Mouse (Mus musculus) CH12.LX (cell line): ENCODE data around the gene Fcgr1. TPM values are rescaled to one million over a fixed set of nuclear protein-coding genes. Genes with fewer than 3 reads are reported as not detected.

ENCODE experiments used
- DNase-seq: peaks from one replicate; pipeline ENCODE4 v3.0.0-alpha.2; 2013; ENCODE audit errors: extremely low read depth
- H3K27ac ChIP-seq: 2 replicates; pipeline ENCODE4 v1.5.1; 2012; ENCODE audit warnings: low read depth, mild to moderate bottlenecking, control low read depth, moderate library complexity; ENCODE audit not compliant: insufficient read depth
- H3K27me3 ChIP-seq: replicated peaks from 2 replicates; pipeline ENCODE3; 2012; ENCODE audit warnings: inconsistent platforms
- H3K36me3 ChIP-seq, 2 experiments: replicated peaks in 1 of 2; 2 replicates each; pipeline versions ENCODE3 to v1.6.1; 2012; ENCODE audit warnings: inconsistent platforms in 1 of 2, low read length in 1 of 2, mild to moderate bottlenecking in 1 of 2, mixed read lengths in 1 of 2, moderate library complexity in 1 of 2; ENCODE audit not compliant: control insufficient read depth in 1 of 2, insufficient read depth in 1 of 2
- H3K4me1 ChIP-seq, 2 experiments: 2 replicates each; pipeline ENCODE4 v1.6.1; 2012; ENCODE audit warnings: inconsistent platforms in 1 of 2, moderate library complexity in 1 of 2; ENCODE audit not compliant: insufficient read depth in 2 of 2, control insufficient read depth in 1 of 2
- H3K4me2 ChIP-seq: 2 replicates; pipeline ENCODE4 v1.6.1; 2012; ENCODE audit warnings: low read depth, mild to moderate bottlenecking, control low read depth; ENCODE audit not compliant: poor library complexity, insufficient read depth, severe bottlenecking
- H3K4me3 ChIP-seq, 3 experiments: fragments of 150-350 bp in 1 of 3; sonication (generic) in 1 of 3; replicated peaks in 1 of 3; 2 replicates each; pipeline versions ENCODE3 to v1.5.1; 2011 to 2012; ENCODE audit warnings: low read depth in 2 of 3, low read length in 2 of 3, mild to moderate bottlenecking in 2 of 3, moderate library complexity in 2 of 3, control low read depth in 1 of 3, improper control_type of control experiment in 1 of 3, inconsistent platforms in 1 of 3, mixed read lengths in 1 of 3; ENCODE audit not compliant: poor library complexity in 1 of 3
- H3K79me2 ChIP-seq: replicated peaks from 2 replicates; pipeline ENCODE4 v1.6.1; 2012; ENCODE audit warnings: mild to moderate bottlenecking, moderate library complexity; ENCODE audit not compliant: control insufficient read depth, poor library complexity, insufficient read depth, severe bottlenecking; ENCODE audit errors: extremely low read depth
- H3K9ac ChIP-seq: 2 replicates; pipeline ENCODE4 v1.6.1; 2012; ENCODE audit warnings: low read depth, mild to moderate bottlenecking, control low read depth, moderate library complexity; ENCODE audit not compliant: insufficient read depth
- H3K9me3 ChIP-seq: replicated peaks from 2 replicates; pipeline ENCODE3; 2012; ENCODE audit warnings: low read length, inconsistent platforms, mixed read lengths
- BHLHE40 ChIP-seq: IDR thresholded peaks from 2 replicates; pipeline ENCODE4 v1.6.1; 2011; ENCODE audit warnings: mild to moderate bottlenecking, low read depth, low read length, improper control_type of control experiment
- CTCF ChIP-seq, 2 experiments: IDR thresholded peaks in 1 of 2; conservative IDR thresholded peaks in 1 of 2; 2 replicates each; pipeline ENCODE4 v1.5.1; 2011 to 2012; ENCODE audit warnings: low read depth in 2 of 2, low read length in 2 of 2, improper control_type of control experiment in 1 of 2, inconsistent platforms in 1 of 2, mild to moderate bottlenecking in 1 of 2, moderate library complexity in 1 of 2
- ELF1 ChIP-seq: IDR thresholded peaks from 2 replicates; pipeline ENCODE4 v1.6.1; 2014; ENCODE audit warnings: low read depth, mild to moderate bottlenecking, inconsistent platforms, low read length, improper control_type of control experiment
- EP300 ChIP-seq: IDR thresholded peaks from 2 replicates; pipeline ENCODE4 v1.6.1; 2011; ENCODE audit warnings: low read length, improper control_type of control experiment
- ETS1 ChIP-seq: conservative IDR thresholded peaks from 2 replicates; pipeline ENCODE4 v1.6.1; 2012; ENCODE audit warnings: low read depth, mild to moderate bottlenecking, inconsistent platforms, low read length, improper control_type of control experiment, moderate library complexity
- HCFC1 ChIP-seq: IDR thresholded peaks from 2 replicates; pipeline ENCODE4 v1.6.1; 2012; ENCODE audit warnings: low read depth, mild to moderate bottlenecking, inconsistent platforms, low read length, improper control_type of control experiment
- IRF4 ChIP-seq: IDR thresholded peaks from 2 replicates; pipeline ENCODE4 v1.6.1; 2014; ENCODE audit warnings: low read depth, mild to moderate bottlenecking, inconsistent platforms, low read length, improper control_type of control experiment
- KAT2A ChIP-seq: IDR thresholded peaks from 2 replicates; pipeline ENCODE4 v1.6.1; 2012; ENCODE audit warnings: low read length, improper control_type of control experiment, inconsistent platforms; ENCODE audit not compliant: insufficient replicate concordance
- MAFK ChIP-seq: IDR thresholded peaks from 2 replicates; pipeline ENCODE4 v1.6.1; 2011; ENCODE audit warnings: low read length, improper control_type of control experiment; ENCODE audit not compliant: insufficient replicate concordance
- MEF2A ChIP-seq: IDR thresholded peaks from 2 replicates; pipeline ENCODE4 v1.6.1; 2014; ENCODE audit warnings: low read depth, mild to moderate bottlenecking, inconsistent platforms, low read length, improper control_type of control experiment, borderline replicate concordance
- NELFE ChIP-seq: IDR thresholded peaks from 2 replicates; pipeline ENCODE4 v1.6.1; 2011; ENCODE audit warnings: low read depth, low read length, improper control_type of control experiment
- POLR2A ChIP-seq: IDR thresholded peaks from 2 replicates; pipeline ENCODE4 v1.6.1; 2011; ENCODE audit warnings: low read depth, mild to moderate bottlenecking, improper control_type of control experiment, low read length
- POLR2AphosphoS2 ChIP-seq: IDR thresholded peaks from 2 replicates; pipeline ENCODE4 v1.6.1; 2011; ENCODE audit warnings: low read depth, low read length, improper control_type of control experiment
- SIN3A ChIP-seq: IDR thresholded peaks from 2 replicates; pipeline ENCODE4 v1.6.1; 2012; ENCODE audit warnings: low read length, improper control_type of control experiment, inconsistent platforms
- TBP ChIP-seq: conservative IDR thresholded peaks from 2 replicates; pipeline ENCODE4 v1.6.1; 2011; ENCODE audit warnings: low read depth, low read length, improper control_type of control experiment
- UBTF ChIP-seq: IDR thresholded peaks from 2 replicates; pipeline ENCODE4 v1.6.1; 2012; ENCODE audit warnings: low read depth, mild to moderate bottlenecking, inconsistent platforms, low read length, improper control_type of control experiment, moderate library complexity
- USF1 ChIP-seq: IDR thresholded peaks from 2 replicates; pipeline ENCODE4 v1.6.1; 2014; ENCODE audit warnings: low read depth, mild to moderate bottlenecking, inconsistent platforms, low read length, improper control_type of control experiment
- USF2 ChIP-seq: conservative IDR thresholded peaks from 2 replicates; pipeline ENCODE4 v1.6.1; 2011; ENCODE audit warnings: low read depth, low read length, improper control_type of control experiment
- ZC3H11A ChIP-seq: IDR thresholded peaks from 2 replicates; pipeline ENCODE4 v1.6.1; 2012; ENCODE audit warnings: low read depth, mild to moderate bottlenecking, inconsistent platforms, low read length, improper control_type of control experiment
- ZMIZ1 ChIP-seq: IDR thresholded peaks from 2 replicates; pipeline ENCODE4 v1.6.1; 2012; ENCODE audit warnings: low read depth, mild to moderate bottlenecking, inconsistent platforms, low read length, improper control_type of control experiment
- ZNF384 ChIP-seq: IDR thresholded peaks from 2 replicates; pipeline ENCODE4 v1.6.1; 2012; ENCODE audit warnings: low read depth, low read length, improper control_type of control experiment, inconsistent platforms
- dilution Hi-C: fragments of 300-500 bp; cut with MboI; formaldehyde crosslinking; loops from 2 replicates; pipeline ENCODE4 v1.14.3; 2020; ENCODE audit warnings: low sequenced_read_pairs; ENCODE audit not compliant: extremely low pct_unique_long_range_greater_than_20kb, extremely low pct_ligation_motif_present
- in situ Hi-C: fragments of 300-500 bp; cut with MboI; formaldehyde crosslinking; loops from 3 replicates; pipeline ENCODE4 v1.14.3; 2019; ENCODE audit warnings: low sequenced_read_pairs, low pct_ligation_motif_present, low pct_unique_long_range_greater_than_20kb, mixed read lengths
- polyA plus RNA-seq: library from polyadenylated mRNA; unstranded; fragments of >175 nt; gene quantifications from 2 replicates; pipeline ENCODE4 v1.2.1, GENCODE M21; 2012; ENCODE audit warnings: low read depth; ENCODE audit not compliant: insufficient read length
- total RNA-seq, 2 experiments: library from RNA; depleted of rRNA; stranded (reverse); fragments of 300-350 nt in 1 of 2; fragments of >200 nt in 1 of 2; gene quantifications; 2 replicates each; pipeline ENCODE4 v1.2.3; 2012 to 2014

Fcgr1 gene
- total and polyA plus RNA-seq, 3 experiments, result not detected

GRCm38 (mm10) chr3:96237904-96238511, 55.8 kb downstream of the Fcgr1 start:
- Histone ChIP-seq H3K36me3 (no peaks in the 10 kb centered on the region), H3K9ac (peak overlapping the region; percentile 80), H3K4me3 (peak overlapping the region; percentile 55 to 84 (median 76)), H3K27ac (peak overlapping the region; percentile 92), H3K27me3 (no peaks in the 10 kb centered on the region), H3K4me2 (peak overlapping the region; percentile 31), H3K4me1 (peaks cover under 1 to 48% of the 10 kb centered on the region in 2 experiments; a peak in 3 of 4 replicates), H3K79me2 (no peaks in the 10 kb centered on the region), H3K9me3 (no peaks in the 10 kb centered on the region)
- in situ Hi-C loops, result no loop called here
- no peak for TF ChIP-seq UBTF
- no peak for TF ChIP-seq BHLHE40
- TF ChIP-seq HCFC1, result peak; percentile 17; the same call in 1 of the 2 replicates
- TF ChIP-seq POLR2A, result peak; percentile 81
- TF ChIP-seq ZNF384, result no peak
- TF ChIP-seq POLR2AphosphoS2, result peak; percentile 99
- no peak for TF ChIP-seq ZC3H11A
- TF ChIP-seq ZMIZ1, result peak; percentile 98
- no peak for TF ChIP-seq TBP
- peak; percentile 10; the same call in 1 of the 2 replicates for TF ChIP-seq NELFE
- no peak for TF ChIP-seq ELF1
- TF ChIP-seq CTCF (conservative IDR thresholded peaks at IDR 0.05 in 1 of 2, IDR thresholded peaks at IDR 0.05 in 1 of 2; ENCODE audit: low read depth in 2 of 2, low read length in 2 of 2), result no peak
- TF ChIP-seq MEF2A, result no peak
- 0 out of 2 replicates have a peak, but pooled peaks have one; percentile 34 for TF ChIP-seq USF2
- TF ChIP-seq USF1, result no peak
- no peak for TF ChIP-seq IRF4
- TF ChIP-seq SIN3A, result no peak
- dilution Hi-C loops, result no loop called here
- DNase-seq, result peak; percentile 74

GRCm38 (mm10) chr3:96237335-96237903, 56.4 kb downstream of the Fcgr1 start:
- no peaks in the 10 kb centered on the region for H3K36me3 ChIP-seq
- peak; percentile 62 for DNase-seq
- H3K4me1 ChIP-seq, result peaks cover 2 to 48% of the 10 kb centered on the region in 2 experiments; a peak in 2 of 4 replicates
- H3K9ac ChIP-seq, result peak overlapping the region; percentile 80
- H3K27me3 ChIP-seq, result no peaks in the 10 kb centered on the region
- no peaks in the 10 kb centered on the region for H3K9me3 ChIP-seq
- 0 out of 2 replicates have a peak, but pooled peaks have one; percentile 9 for TF ChIP-seq ELF1
- 0 out of 2 replicates have a peak, but pooled peaks have one; percentile 18 for TF ChIP-seq KAT2A
- no peak for TF ChIP-seq ZNF384
- peak; percentile 15; the same call in 1 of the 2 replicates for TF ChIP-seq MEF2A
- no peak for TF ChIP-seq TBP
- TF ChIP-seq ETS1, result peak; percentile 21; the same call in 1 of the 2 replicates
- 0 out of 2 replicates have a peak, but pooled peaks have one; percentile 36 for TF ChIP-seq EP300
- TF ChIP-seq MAFK, result 0 out of 2 replicates have a peak, but pooled peaks have one; percentile 8
- H3K4me3 ChIP-seq, result peak overlapping the region; percentile 55 to 84 (median 76)
- peak overlapping the region; percentile 31 for H3K4me2 ChIP-seq
- dilution Hi-C loops, result no loop called here
- H3K27ac ChIP-seq, result peak overlapping the region; percentile 92
- in situ Hi-C loops, result no loop called here
- H3K79me2 ChIP-seq, result no peaks in the 10 kb centered on the region
